Mouse (Mus musculus) lung, adult 18-20 months (tissue): ENCODE measurements around the gene Rcn3.
A peak's percentile ranks its signal among the peaks of the same experiment; 100 is the strongest.

Experiments
- DNase-seq, 2 experiments: peaks; one replicate each; pipeline ENCODE4 v3.0.0; 2022; ENCODE audit warnings: mixed read lengths in 2 of 2

The Rcn3 gene

DNA sequence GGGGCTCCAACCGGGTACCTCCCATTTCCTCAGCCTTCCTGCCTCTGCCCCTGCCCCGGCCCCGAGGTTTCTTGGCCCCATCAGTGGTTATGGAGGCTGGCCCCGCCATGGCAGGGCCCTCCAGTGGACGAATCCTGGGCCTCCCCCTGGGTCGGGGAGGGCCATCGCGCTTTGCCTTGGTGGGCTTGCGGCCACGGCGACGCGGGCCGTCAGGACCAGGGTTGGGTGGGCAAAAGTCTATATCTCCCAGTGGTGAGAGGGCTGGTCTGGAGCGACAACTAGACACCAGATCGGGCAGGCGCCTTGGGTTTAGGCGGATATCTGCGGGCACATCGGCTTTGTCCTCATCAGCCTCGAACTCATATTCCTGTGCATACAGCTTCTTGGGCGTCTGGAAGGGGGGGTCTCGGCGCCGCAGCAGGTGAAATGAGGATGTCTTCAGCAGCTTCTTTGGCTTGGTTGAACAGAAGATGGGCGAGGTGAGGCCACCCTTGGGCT is 45.1 kb downstream of the Rcn3 start:
- DNase-seq, result no peak

DNA sequence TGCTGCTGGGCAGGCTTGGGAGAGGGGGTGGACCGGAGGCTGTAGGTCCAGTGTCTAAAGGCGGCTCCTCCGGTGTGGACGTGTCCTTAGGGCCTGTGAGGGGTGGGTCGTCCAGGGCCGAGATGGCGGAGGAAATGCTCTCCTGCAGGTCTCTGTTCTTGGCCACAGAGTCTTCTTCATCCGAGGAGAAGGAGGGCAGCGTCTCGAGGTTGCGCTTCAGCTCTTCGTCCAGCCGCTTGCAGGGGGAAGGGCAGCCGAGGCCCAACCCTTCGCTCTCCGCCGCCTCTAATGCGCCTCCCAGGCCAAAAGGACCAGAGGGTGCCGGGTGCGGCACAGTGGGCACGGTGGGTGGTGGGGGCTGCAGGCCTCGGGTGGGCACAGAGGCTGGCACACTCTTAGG is 46.3 kb downstream of the Rcn3 start:
- no peak for DNase-seq

DNA sequence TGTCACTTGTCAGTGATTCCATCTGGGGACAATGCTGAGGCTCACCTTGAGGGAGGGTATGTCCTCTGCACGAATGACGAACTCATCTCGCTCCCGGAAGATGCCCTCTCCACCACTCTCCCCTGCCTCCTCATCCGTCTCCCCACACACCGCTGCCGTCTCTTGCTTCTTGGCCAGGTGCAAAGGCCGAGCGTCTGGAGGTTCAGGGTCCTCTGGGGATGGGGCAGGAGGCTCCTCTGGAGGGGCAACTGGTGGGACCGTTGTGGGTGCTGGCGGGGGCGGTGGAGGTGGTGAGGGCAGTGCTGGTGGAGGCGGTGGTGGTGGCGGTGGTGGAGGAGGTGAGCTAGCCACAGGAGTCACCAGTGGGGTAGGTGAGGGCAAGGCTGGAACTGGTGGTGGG is 48.7 kb downstream of the Rcn3 start:
- no peak for DNase-seq

DNA sequence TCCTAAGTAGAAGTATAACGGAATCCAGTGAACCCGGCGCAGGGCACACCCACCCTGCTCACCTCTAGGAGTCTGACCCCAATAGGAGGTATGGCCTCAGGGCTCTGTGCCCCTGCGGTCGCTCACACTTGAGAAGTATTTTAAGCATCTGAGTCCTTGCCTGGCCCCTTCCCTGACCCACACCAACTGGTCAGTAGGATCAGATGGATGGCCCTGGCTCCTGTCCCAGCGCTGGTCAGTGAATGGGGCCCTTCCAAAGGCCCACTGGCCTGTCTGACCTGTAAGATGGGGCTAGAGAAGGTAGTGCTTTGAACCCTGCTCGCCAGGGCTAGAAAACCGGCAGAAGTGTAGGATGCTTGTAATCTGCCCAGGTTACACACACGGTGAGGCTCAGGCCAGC is 51.2 kb downstream of the Rcn3 start:
- DNase-seq, result no peak

DNA sequence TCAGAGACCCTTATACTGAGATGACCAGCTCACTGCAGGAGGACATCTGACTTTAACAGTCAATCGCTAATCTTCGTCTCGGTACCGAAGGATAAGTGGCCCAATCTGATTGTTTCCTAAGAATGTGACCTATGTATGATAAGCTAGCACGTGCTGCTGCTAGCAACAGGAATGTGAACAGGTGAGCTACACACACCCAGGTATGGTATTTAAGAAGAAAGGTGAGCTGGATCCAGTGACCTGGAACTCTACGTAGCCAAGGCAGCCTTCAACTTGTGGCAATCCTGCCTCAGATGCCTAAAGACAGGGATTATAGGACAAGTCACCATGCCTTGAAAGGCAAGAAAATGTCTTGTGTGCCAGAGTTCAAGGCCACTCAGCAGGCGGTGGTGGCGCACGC is 53.6 kb downstream of the Rcn3 start:
- DNase-seq, result no peak

DNA sequence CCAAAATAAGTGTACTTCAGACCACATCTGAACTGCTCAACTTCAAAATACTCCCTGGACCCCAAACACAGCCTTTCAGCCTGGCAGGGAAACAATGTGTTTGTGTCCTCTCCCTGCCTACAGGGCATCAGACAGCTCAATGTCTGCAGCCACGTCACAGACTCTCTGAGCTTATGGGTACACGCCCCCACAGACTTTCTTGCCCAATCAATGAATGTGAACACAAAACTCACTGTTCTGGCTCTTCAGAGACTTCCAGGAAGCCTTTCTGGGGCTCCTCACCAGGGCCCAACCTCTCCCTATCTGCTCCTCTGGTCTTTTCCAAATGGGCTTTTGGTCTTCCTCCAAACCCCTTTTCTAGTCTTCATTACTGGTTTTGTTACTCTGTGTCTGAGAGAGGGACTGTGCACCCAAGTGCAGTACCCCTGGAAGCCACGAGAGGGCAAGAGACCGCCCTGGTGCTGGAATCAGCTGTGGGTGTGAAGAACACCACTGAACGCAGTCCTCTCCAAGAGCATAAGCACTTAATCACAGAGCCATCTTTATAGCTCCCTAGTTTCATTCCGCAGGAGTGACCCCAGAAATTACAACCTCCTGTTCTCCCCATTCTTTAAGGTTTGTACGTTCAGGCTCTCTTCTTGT is 54.2 kb downstream of the Rcn3 start:
- peak; percentile 56 to 60 for DNase-seq

DNA sequence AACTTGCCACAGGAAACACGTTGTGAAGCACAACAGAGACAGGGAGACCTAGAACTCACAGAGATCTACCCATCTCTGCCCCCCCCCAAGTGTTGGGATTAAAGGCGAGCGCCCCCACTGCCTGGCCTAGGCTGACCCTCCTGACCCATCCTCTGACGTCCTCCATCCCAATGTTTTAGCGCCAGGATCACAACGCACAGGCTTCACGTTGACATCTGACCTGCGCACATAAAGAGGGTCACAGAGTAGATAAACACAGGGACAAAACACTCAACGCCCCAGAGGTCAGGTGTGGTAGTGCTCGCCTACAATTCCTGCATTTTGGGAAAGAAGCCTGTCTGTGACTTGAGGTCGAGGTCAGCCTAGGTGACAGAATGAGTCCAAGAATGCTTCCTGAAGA is 55.3 kb downstream of the Rcn3 start:
- DNase-seq, result no peak

DNA sequence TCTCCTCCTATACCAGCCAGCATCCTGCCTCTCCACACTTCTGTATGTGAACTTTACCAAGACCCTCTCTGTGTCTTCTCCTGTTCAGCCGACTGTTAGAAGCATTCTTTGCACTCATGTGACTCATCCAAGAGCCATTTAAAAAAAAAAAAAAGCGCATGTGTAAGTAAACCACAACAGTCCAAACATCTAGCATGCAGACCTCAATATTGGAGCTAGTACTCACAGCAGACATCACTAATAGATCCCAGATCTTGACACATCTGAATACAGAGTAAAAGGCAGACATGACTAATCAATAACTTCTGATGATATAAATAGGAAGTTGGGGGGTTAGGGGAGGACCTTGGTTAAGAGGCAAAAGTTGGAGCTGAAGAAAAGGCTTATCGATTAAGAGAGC is 56.4 kb downstream of the Rcn3 start:
- no peak for DNase-seq

DNA sequence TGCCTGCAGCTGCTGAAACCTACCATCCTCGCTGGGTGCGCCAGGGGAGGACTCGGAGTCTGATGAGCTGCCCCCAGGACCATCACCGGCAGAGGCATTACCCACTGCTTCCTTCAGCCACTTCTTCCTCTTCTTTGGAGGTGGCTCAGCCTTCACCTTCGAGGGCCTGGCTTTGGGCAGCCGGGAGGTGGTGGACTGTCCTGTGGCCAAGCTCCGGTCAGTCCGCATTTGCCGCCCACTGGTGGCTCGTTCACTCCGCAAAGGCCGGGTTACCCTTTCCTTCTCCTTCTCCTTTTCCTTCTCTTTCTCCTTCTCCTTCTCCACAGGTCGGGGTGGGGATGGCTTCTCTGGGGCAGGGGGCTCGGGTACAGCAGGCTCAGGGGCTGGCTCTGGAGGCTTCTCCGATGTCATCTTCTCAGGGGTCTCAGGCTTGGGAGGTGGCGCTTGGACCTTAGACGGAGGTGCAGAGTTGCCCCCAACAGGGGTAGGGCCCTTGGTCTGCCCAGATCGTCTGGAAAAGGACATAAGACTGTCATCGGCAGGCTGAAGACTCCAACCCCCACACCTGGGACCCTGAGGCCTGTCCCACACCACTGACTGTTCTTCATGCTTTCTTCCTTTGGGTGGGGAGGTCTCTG is 58.2 kb downstream of the Rcn3 start:
- no peak for DNase-seq
